Mouse (Mus musculus): ENCODE results near the gene Bace2.

DNA sequence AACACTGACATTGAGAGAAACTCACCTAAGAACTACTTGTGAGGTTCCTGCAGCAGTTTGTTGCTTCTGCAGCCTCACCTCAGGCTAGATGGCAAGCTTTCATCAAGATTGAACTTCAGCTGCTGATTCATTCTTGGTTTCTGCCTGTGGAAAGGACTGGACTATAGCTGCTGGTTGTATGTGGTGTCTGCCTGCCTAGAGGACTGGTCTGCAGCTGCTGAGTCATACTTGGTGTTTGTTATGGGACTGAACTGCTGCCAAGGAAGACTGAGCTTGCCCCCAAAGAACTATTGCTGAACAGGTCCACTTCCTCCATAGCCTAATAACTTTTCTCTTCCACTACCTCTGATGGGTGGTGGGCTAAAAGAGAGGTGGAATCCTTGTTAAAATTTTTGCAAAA, 90.8 kb downstream of the Bace2 start:
- TF ChIP-seq GATA1 (IDR thresholded peaks at IDR 0.05; ENCODE audit: borderline replicate concordance, low read length) (no peak), FLI1 (IDR thresholded peaks at IDR 0.05; ENCODE audit: low read length) (no peak)

Measured in megakaryocyte, embryonic 14.5 days (primary cell).